Mouse (Mus musculus) bone marrow, adult 2 months (tissue): Measurements from ENCODE around the gene Zdhhc6. TPM values are rescaled to one million over a fixed set of nuclear protein-coding genes. Genes with fewer than 3 reads are reported as not detected.

ENCODE experiments used
- H3K27ac ChIP-seq: fragments of 200-500 bp; 2 replicates; pipeline ENCODE4 v1.5.1; 2012; ENCODE audit warnings: low read depth, mild to moderate bottlenecking, control low read depth, inconsistent platforms, low read length; ENCODE audit not compliant: control insufficient read depth, poor library complexity, insufficient read depth
- H3K4me1 ChIP-seq: fragments of 200-500 bp; 2 replicates; pipeline ENCODE4 v1.6.1; 2011; ENCODE audit warnings: low read length; ENCODE audit not compliant: control insufficient read depth, insufficient read depth
- H3K4me3 ChIP-seq: fragments of 200-500 bp; replicated peaks from 2 replicates; pipeline ENCODE3; 2011; ENCODE audit warnings: mild to moderate bottlenecking, low read depth, low read length, control low read depth; ENCODE audit not compliant: control insufficient read depth
- CTCF ChIP-seq: fragments of 200-500 bp; IDR thresholded peaks from 2 replicates; pipeline ENCODE4 v1.5.1; 2011; ENCODE audit warnings: low read length, control low read depth; ENCODE audit not compliant: control insufficient read depth, insufficient read depth
- POLR2A ChIP-seq: fragments of 200-500 bp; IDR thresholded peaks from 2 replicates; pipeline ENCODE4 v1.6.1; 2011; ENCODE audit warnings: low read depth, mild to moderate bottlenecking, control low read depth, low read length, borderline replicate concordance; ENCODE audit not compliant: control insufficient read depth
- WGBS: fragments of 180-500 bp; shearing (Covaris S2); methylation state at CpG from one replicate; pipeline ENCODE4 v1.1.7; 2018; 5-methylcytosine and 5-hydroxymethylcytosine counted together
- polyA plus RNA-seq: library from polyadenylated mRNA; stranded (reverse); fragments of >200 nt; gene quantifications from 2 replicates; pipeline ENCODE4 v1.2.4, GENCODE M21; 2011; ENCODE audit warnings: low replicate concordance; ENCODE audit not compliant: missing spikeins, insufficient read depth, insufficient read length

Zdhhc6 gene
- polyA plus RNA-seq, 1 experiment, result 19.6 TPM

- TF ChIP-seq CTCF (no peak), POLR2A (no peak)
- Histone ChIP-seq H3K4me1 (no peaks in the 10 kb centered on the region; the same call in 1 of the 2 replicates), H3K4me3 (no peak overlapping the region), H3K27ac (no peak overlapping the region)
- 75% methylated on average over 4 of the region's 4 CpGs for WGBS
Observed at GRCm38 (mm10) chr19:55286034-55286433, 29.8 kb downstream of the Zdhhc6 start.

DNA sequence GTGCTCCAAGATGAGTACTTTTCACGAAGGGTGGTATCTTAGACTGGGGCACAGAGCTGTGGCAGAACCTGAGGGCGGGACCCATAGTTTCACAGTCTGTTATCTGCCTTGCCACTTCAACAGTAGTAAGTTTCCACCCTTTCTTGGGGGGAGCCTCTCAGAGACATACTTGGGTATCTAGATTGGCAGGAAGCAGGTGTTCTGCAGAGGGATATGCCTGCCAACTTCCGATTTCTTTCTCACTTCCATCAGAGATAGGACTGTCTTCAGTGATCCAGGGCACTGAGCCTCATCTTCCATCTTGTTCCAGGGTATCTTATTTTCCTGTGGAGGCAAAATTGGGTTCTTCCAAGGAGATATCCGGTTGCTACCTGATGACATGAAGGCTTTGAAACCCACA lies 31.7 kb downstream of the Zdhhc6 start:
- Histone ChIP-seq H3K4me1 (no peaks in the 10 kb centered on the region; the same call in 1 of the 2 replicates), H3K4me3 (no peak overlapping the region), H3K27ac (peak overlapping the region; percentile 36; the same call in 1 of the 2 replicates)
- 67% methylated on average over 4 of the region's 4 CpGs for WGBS
- no peak for TF ChIP-seq CTCF
- no peak for TF ChIP-seq POLR2A

GRCm38 (mm10) chr19:55276770-55277169 lies 39.1 kb downstream of the Zdhhc6 start:
- Histone ChIP-seq H3K4me3 (no peak overlapping the region), H3K4me1 (peaks cover 2% of the 10 kb centered on the region; the same call in 1 of the 2 replicates), H3K27ac (no peak overlapping the region)
- no peak for TF ChIP-seq POLR2A
- no peak for TF ChIP-seq CTCF
- WGBS, result 74% methylated on average over 3 of the region's 3 CpGs

- 78% methylated on average over 4 of the region's 4 CpGs for WGBS
- no peak overlapping the region for H3K27ac ChIP-seq
Observed at GRCm38 (mm10) chr19:55276100-55276499, 39.7 kb downstream of the Zdhhc6 start.

GRCm38 (mm10) chr19:55273340-55273739 lies 42.5 kb downstream of the Zdhhc6 start:
- WGBS, result 54% methylated on average over 6 of the region's 6 CpGs
- H3K4me3 ChIP-seq, result no peak overlapping the region
- TF ChIP-seq CTCF (no peak), POLR2A (no peak)
- H3K27ac ChIP-seq, result no peak overlapping the region
- H3K4me1 ChIP-seq, result peaks cover 2% of the 10 kb centered on the region; the same call in 1 of the 2 replicates

More at GRCm38 (mm10) chr19:55276100-55276499, 39.7 kb downstream of the Zdhhc6 start:
- Histone ChIP-seq H3K4me1 (peaks cover 2% of the 10 kb centered on the region; the same call in 1 of the 2 replicates), H3K4me3 (no peak overlapping the region)
- TF ChIP-seq POLR2A (no peak), CTCF (no peak)

DNA sequence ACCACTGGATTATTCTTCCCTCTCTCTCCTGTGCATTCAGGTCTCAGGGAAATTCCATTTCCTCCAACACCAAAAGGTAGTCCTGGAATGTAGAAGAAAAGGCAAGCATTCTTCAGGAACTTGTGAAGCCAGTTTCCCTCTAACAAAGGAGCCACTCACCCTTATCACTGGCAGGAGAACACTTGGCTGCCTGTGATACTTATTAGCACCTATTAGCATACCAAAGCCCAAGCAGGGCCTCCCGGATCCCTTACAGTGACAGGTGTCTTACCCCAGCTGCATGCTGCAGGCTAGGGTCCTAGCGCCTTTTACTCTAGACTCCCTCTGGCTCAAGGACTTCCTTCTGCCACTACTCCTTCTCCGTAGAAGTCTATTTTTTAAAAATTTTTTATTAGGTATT lies 44.4 kb downstream of the Zdhhc6 start:
- TF ChIP-seq CTCF, result no peak
- no peak for TF ChIP-seq POLR2A
- WGBS, result 80% methylated on average over 3 of the region's 3 CpGs

GRCm38 (mm10) chr19:55269051-55269450 lies 46.8 kb downstream of the Zdhhc6 start:
- Histone ChIP-seq H3K4me1 (peaks cover 3% of the 10 kb centered on the region), H3K27ac (no peak overlapping the region), H3K4me3 (no peak overlapping the region)
- TF ChIP-seq POLR2A (no peak), CTCF (no peak)
- WGBS, result 89% methylated on average over 5 of the region's 5 CpGs

More for the DNA sequence above, 44.4 kb downstream of the Zdhhc6 start:
- Histone ChIP-seq H3K27ac (no peak overlapping the region), H3K4me1 (peaks cover 2% of the 10 kb centered on the region; the same call in 1 of the 2 replicates), H3K4me3 (no peak overlapping the region)

- no peak for TF ChIP-seq POLR2A
- TF ChIP-seq CTCF, result no peak
- 79% methylated on average over 3 of the region's 3 CpGs for WGBS
- no peak overlapping the region for H3K27ac ChIP-seq
Observed at GRCm38 (mm10) chr19:55268150-55268549, 47.7 kb downstream of the Zdhhc6 start.

DNA sequence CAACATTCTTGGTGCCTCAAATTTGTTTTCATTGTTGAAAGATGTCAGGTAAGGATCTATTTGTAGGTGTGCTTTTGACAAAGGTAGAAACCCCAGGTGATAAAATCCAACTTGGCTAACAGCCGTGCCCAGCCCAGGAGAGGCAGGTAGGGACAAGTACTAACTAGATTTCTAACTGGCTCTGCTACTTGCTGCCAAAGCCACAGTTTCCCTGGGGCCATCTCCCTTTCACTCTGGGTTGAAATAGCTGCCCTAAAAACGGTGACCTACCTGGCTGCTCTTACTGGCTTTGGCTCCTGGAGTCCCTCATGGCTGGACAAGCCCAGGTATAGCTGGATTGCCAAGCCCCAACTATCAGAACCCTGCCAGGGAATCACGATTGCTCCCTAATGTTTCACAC lies 49.0 kb downstream of the Zdhhc6 start:
- no peak overlapping the region for H3K4me3 ChIP-seq
- H3K27ac ChIP-seq, result no peak overlapping the region
- WGBS, result 83% methylated on average over 3 of the region's 3 CpGs
- no peak for TF ChIP-seq CTCF
- no peak for TF ChIP-seq POLR2A
- H3K4me1 ChIP-seq, result peaks cover 3% of the 10 kb centered on the region

More at GRCm38 (mm10) chr19:55268150-55268549, 47.7 kb downstream of the Zdhhc6 start:
- H3K4me1 ChIP-seq, result peaks cover 3% of the 10 kb centered on the region
- H3K4me3 ChIP-seq, result no peak overlapping the region
